8 mouse cellular contexts compared by ENCODE assay signal in the genomic region with DNA sequence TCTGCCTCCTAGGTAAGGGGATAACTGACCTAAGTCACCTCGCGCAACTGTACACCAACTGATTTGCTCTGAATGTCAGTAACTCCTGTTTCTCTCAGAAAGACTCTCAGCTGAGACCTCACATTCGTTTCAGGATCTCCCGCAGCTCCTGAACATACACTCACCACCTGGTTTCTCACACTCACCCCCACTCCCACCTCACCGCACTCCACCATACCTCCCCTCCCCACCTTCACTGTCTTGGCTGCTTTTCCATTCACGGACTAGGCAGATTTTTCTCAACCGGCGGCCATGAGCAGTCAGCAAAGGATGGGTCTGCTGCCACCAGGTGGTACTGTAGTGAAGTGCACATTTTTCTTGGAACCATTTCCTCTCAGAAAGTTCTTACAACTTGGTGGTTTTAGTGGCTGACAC. TPM values are rescaled to one million over a fixed set of nuclear protein-coding genes. Genes with fewer than 3 reads are reported as not detected.
A peak's percentile ranks its signal among the peaks of the same experiment; 100 is the strongest.
DNase-seq lines count a peak whose midpoint lies in the region; ATAC-seq and TF ChIP-seq lines count a peak whose summit lies in the region.

No protein-coding gene starts in this region.

- DNase-seq in CD8-positive naive resting alpha-beta T cell, adult 2 months (ENCODE audit: low read depth in 2 of 2, low spot score in 2 of 2) = peak; percentile 81 to 91
- DNase-seq in kidney, postnatal 14 days = peak; percentile 87
- DNase-seq in liver, embryonic 14.5 days (ENCODE audit: low read depth in 3 of 3, low spot score in 3 of 3) = peak; percentile 52 to 66 (median 58)
- peak; percentile 74 for DNase-seq in neural tube, embryonic 11.5 days (ENCODE audit: low spot score)
- peak; percentile 83 for DNase-seq in stomach, postnatal 0 days (ENCODE audit: low spot score)

- no peaks in the 10 kb centered on the region for H3K9me3 ChIP-seq in heart, embryonic 14.5 days (ENCODE audit: control insufficient read depth, low read length)
- H3K9me3 ChIP-seq in liver, embryonic 14.5 days (ENCODE audit: control insufficient read depth, low read length) = no peaks in the 10 kb centered on the region
- no peaks in the 10 kb centered on the region for H3K9me3 ChIP-seq in neural tube, embryonic 11.5 days (ENCODE audit: control insufficient read depth, low read length)
- H3K9me3 ChIP-seq in stomach, postnatal 0 days (ENCODE audit: control insufficient read depth, low read length) = no peaks in the 10 kb centered on the region

- peak; percentile 81 for ATAC-seq in erythroid progenitor cell, adult 5-6 weeks (replicated peaks; ENCODE audit: low FRiP score, poor library complexity, severe bottlenecking)
- ATAC-seq in heart, embryonic 14.5 days (ENCODE audit: insufficient number of reproducible peaks, insufficient read depth, low FRiP score, low read depth) = no peak; the same call in 1 of the 2 replicates
- peak; percentile 44; the same call in 1 of the 2 replicates for ATAC-seq in liver, embryonic 14.5 days (ENCODE audit: insufficient read depth)
- no peak; the same call in 1 of the 2 replicates for ATAC-seq in neural tube, embryonic 11.5 days (ENCODE audit: insufficient read depth, low FRiP score, low TSS enrichment)
- peak; percentile 60 for ATAC-seq in stomach, postnatal 0 days (ENCODE audit: low FRiP score, low TSS enrichment)

- H3K4me1 ChIP-seq in brown adipose tissue, adult 24 weeks (ENCODE audit: control insufficient read depth, insufficient read depth, insufficient read length, low read length) = no peaks in the 10 kb centered on the region
- H3K4me1 ChIP-seq in heart, embryonic 14.5 days (ENCODE audit: control insufficient read depth in 2 of 2, insufficient read depth in 2 of 2, low read length in 2 of 2) = peaks cover under 1 to 8% of the 10 kb centered on the region in 2 experiments; a peak in 2 of 4 replicates
- peaks cover 20 to 31% of the 10 kb centered on the region in 2 experiments for H3K4me1 ChIP-seq in liver, embryonic 14.5 days (replicated peaks; ENCODE audit: control insufficient read depth in 2 of 2, insufficient read depth in 2 of 2, low read length in 1 of 2)
- H3K4me1 ChIP-seq in neural tube, embryonic 11.5 days (ENCODE audit: control insufficient read depth, insufficient read depth, low read length) = peaks cover 1% of the 10 kb centered on the region; the same call in 1 of the 2 replicates
- H3K4me1 ChIP-seq in stomach, postnatal 0 days (replicated peaks; ENCODE audit: control insufficient read depth, insufficient read depth) = 0 out of 2 replicates have a peak, but pooled peaks cover 2% of the 10 kb centered on the region

- H3K4me3 ChIP-seq in brown adipose tissue, adult 24 weeks (ENCODE audit: insufficient read depth, low read depth, low read length) = peak overlapping the region; percentile 54
- H3K4me3 ChIP-seq in heart, embryonic 14.5 days (ENCODE audit: control insufficient read depth in 1 of 2, insufficient read depth in 1 of 2, low read depth in 1 of 2, low read length in 2 of 2) = peak overlapping the region; percentile 38 to 40
- H3K4me3 ChIP-seq in liver, embryonic 14.5 days (ENCODE audit: insufficient read depth in 1 of 2, low read depth in 2 of 2, low read length in 2 of 2) = peak overlapping the region; percentile 37 to 57
- H3K4me3 ChIP-seq in neural tube, embryonic 11.5 days (ENCODE audit: low read depth, low read length) = peak overlapping the region; percentile 4; the same call in 1 of the 2 replicates
- H3K4me3 ChIP-seq in stomach, postnatal 0 days (ENCODE audit: low read depth, low read length) = peak overlapping the region; percentile 36

- H3K9ac ChIP-seq in heart, embryonic 14.5 days (ENCODE audit: low read length) = peak overlapping the region; percentile 63; the same call in 1 of the 2 replicates
- no peak overlapping the region; the same call in 1 of the 2 replicates for H3K9ac ChIP-seq in liver, embryonic 14.5 days (replicated peaks)
- H3K9ac ChIP-seq in neural tube, embryonic 11.5 days (ENCODE audit: low read length) = peak overlapping the region; percentile 35
- H3K9ac ChIP-seq in stomach, postnatal 0 days (ENCODE audit: low read length) = peak overlapping the region; percentile 45

- H3K4me2 ChIP-seq in heart, embryonic 14.5 days (ENCODE audit: low read length) = peak overlapping the region; percentile 68
- peak overlapping the region; percentile 71 for H3K4me2 ChIP-seq in liver, embryonic 14.5 days (ENCODE audit: low read depth)
- peak overlapping the region; percentile 35 for H3K4me2 ChIP-seq in neural tube, embryonic 11.5 days (ENCODE audit: low read depth)
- H3K4me2 ChIP-seq in stomach, postnatal 0 days (replicated peaks; ENCODE audit: low read depth) = peak overlapping the region; percentile 58

- no peaks in the 10 kb centered on the region for H3K27me3 ChIP-seq in heart, embryonic 14.5 days (ENCODE audit: control insufficient read depth, insufficient read depth, low read length)
- no peaks in the 10 kb centered on the region for H3K27me3 ChIP-seq in liver, embryonic 14.5 days (ENCODE audit: control insufficient read depth, insufficient read depth, low read length)
- no peaks in the 10 kb centered on the region for H3K27me3 ChIP-seq in neural tube, embryonic 11.5 days (ENCODE audit: control insufficient read depth, insufficient read depth, low read length)
- H3K27me3 ChIP-seq in stomach, postnatal 0 days (ENCODE audit: control insufficient read depth, insufficient read depth, low read length) = no peaks in the 10 kb centered on the region

- WGBS in heart, embryonic 14.5 days = 10% methylated on average over 8 of the region's 8 CpGs
- WGBS in liver, embryonic 14.5 days (ENCODE audit: insufficient replicate concordance) = 13% methylated on average over 8 of the region's 8 CpGs
- 18% methylated on average over 8 of the region's 8 CpGs for WGBS in neural tube, embryonic 11.5 days
- WGBS in stomach, postnatal 0 days = 10% methylated on average over 8 of the region's 8 CpGs

- no peak overlapping the region for H3K27ac ChIP-seq in brown adipose tissue, adult 24 weeks (replicated peaks; ENCODE audit: low read depth, low read length)
- H3K27ac ChIP-seq in heart, embryonic 14.5 days (replicated peaks in 1 of 2; ENCODE audit: control insufficient read depth in 1 of 2, insufficient read depth in 1 of 2, low read depth in 2 of 2, low read length in 2 of 2) = no peak overlapping the region
- no peak overlapping the region for H3K27ac ChIP-seq in liver, embryonic 14.5 days
- H3K27ac ChIP-seq in neural tube, embryonic 11.5 days (ENCODE audit: low read depth, low read length) = no peak overlapping the region
- H3K27ac ChIP-seq in stomach, postnatal 0 days (replicated peaks) = no peak overlapping the region

- no peak for TF ChIP-seq EP300 in liver, embryonic 14.5 days (IDR thresholded peaks at IDR 0.05; ENCODE audit: low read depth)
- TF ChIP-seq EP300 in stomach, postnatal 0 days (optimal IDR thresholded peaks at IDR 0.05) = no peak

- peak; percentile 97 for TF ChIP-seq CTCF in liver, embryonic 14.5 days (IDR thresholded peaks at IDR 0.05; ENCODE audit: low read depth)
- TF ChIP-seq CTCF in stomach, postnatal 0 days (IDR thresholded peaks at IDR 0.05; ENCODE audit: low read depth) = peak; percentile 98

- H3K36me3 ChIP-seq in heart, embryonic 14.5 days (ENCODE audit: control insufficient read depth, insufficient read depth, low read length) = no peaks in the 10 kb centered on the region
- H3K36me3 ChIP-seq in liver, embryonic 14.5 days (replicated peaks; ENCODE audit: control insufficient read depth, insufficient read depth, low read depth) = no peaks in the 10 kb centered on the region
- no peaks in the 10 kb centered on the region for H3K36me3 ChIP-seq in neural tube, embryonic 11.5 days (ENCODE audit: control insufficient read depth, insufficient read depth, low read length)
- no peaks in the 10 kb centered on the region for H3K36me3 ChIP-seq in stomach, postnatal 0 days (ENCODE audit: control insufficient read depth, insufficient read depth, low read length)

RNA-seq across cellular contexts. Expression of gene Taok1, which starts 22.6 kb away (rescaled TPM):
- 21.1 and 25.8 TPM in 2 replicates for polyA plus RNA-seq in brown adipose tissue, adult 24 weeks (2012; ENCODE audit: insufficient read depth, insufficient read length, missing spikeins)
- total RNA-seq in erythroid progenitor cell, adult 5-6 weeks (2015; ENCODE audit: low replicate concordance) = 25.6 and 28.9 TPM in 2 replicates
- total RNA-seq in erythroid progenitor cell, adult 5-6 weeks (2017; ENCODE audit: low replicate concordance) = 35.2 and 43.4 TPM in 2 replicates
- 20.4 and 20.8 TPM in 2 replicates for polyA plus RNA-seq in heart, embryonic 14.5 days (2014; fragmentation: Nextera tagmentation; extraction: Ambion mirVana)
- 2.5 and 3.3 TPM in 2 replicates for polyA plus RNA-seq in liver, embryonic 14.5 days (2012; rRNA removed)
- 4.0 and 5.1 TPM in 2 replicates for polyA plus RNA-seq in liver, embryonic 14.5 days (2014; fragmentation: Nextera tagmentation; extraction: Ambion mirVana)
- polyA plus RNA-seq in neural tube, embryonic 11.5 days (2014; fragmentation: Nextera tagmentation; extraction: Ambion mirVana) = 18.4 and 18.6 TPM in 2 replicates
- polyA plus RNA-seq in stomach, postnatal 0 days (2015; fragmentation: Nextera tagmentation; extraction: Ambion mirVana) = 11.8 and 12.2 TPM in 2 replicates

RNA-seq across cellular contexts. Expression of gene Nufip2, which starts 55.7 kb away (rescaled TPM):
- 13.1 and 16.1 TPM in 2 replicates for polyA plus RNA-seq in brown adipose tissue, adult 24 weeks (2012; ENCODE audit: insufficient read depth, insufficient read length, missing spikeins)
- total RNA-seq in erythroid progenitor cell, adult 5-6 weeks (2015; ENCODE audit: low replicate concordance) = 21.6 and 37.3 TPM in 2 replicates
- 30.0 and 42.2 TPM in 2 replicates for total RNA-seq in erythroid progenitor cell, adult 5-6 weeks (2017; ENCODE audit: low replicate concordance)
- polyA plus RNA-seq in heart, embryonic 14.5 days (2014; fragmentation: Nextera tagmentation; extraction: Ambion mirVana) = 4.7 and 5.4 TPM in 2 replicates
- polyA plus RNA-seq in liver, embryonic 14.5 days (2012; rRNA removed) = 5.8 and 7.6 TPM in 2 replicates
- 1.2 and 1.9 TPM in 2 replicates for polyA plus RNA-seq in liver, embryonic 14.5 days (2014; fragmentation: Nextera tagmentation; extraction: Ambion mirVana)
- 3.8 and 4.0 TPM in 2 replicates for polyA plus RNA-seq in neural tube, embryonic 11.5 days (2014; fragmentation: Nextera tagmentation; extraction: Ambion mirVana)
- 2.7 and 2.8 TPM in 2 replicates for polyA plus RNA-seq in stomach, postnatal 0 days (2015; fragmentation: Nextera tagmentation; extraction: Ambion mirVana)

Comparison
In these comparisons a context has a peak if more than half of its experiments do, and no peak if none do; other contexts are left out.
1. H3K4me3 ChIP-seq: peak in every context shown above with its lines; median percentile 54 in brown adipose tissue, adult 24 weeks; 47 in liver, embryonic 14.5 days; 39 in heart, embryonic 14.5 days; 36 in stomach, postnatal 0 days; 4 in neural tube, embryonic 11.5 days.
2. ATAC-seq: peak in erythroid progenitor cell, adult 5-6 weeks (single experiment), liver, embryonic 14.5 days (single experiment) and stomach, postnatal 0 days (single experiment); none in heart, embryonic 14.5 days (single experiment) and neural tube, embryonic 11.5 days (single experiment).
3. Peak in every context shown above with its lines, with median percentiles within 50 percentile points of each other: DNase-seq and H3K4me2 ChIP-seq.